Mouse (Mus musculus) stomach, postnatal 0 days (tissue): ENCODE data around the gene Rsph14.

Source experiments
- CTCF ChIP-seq: IDR thresholded peaks from 2 replicates; pipeline ENCODE4 v1.5.1; 2016; ENCODE audit warnings: antibody characterized with exemption, low read depth, mild to moderate bottlenecking, moderate library complexity
- EP300 ChIP-seq: optimal IDR thresholded peaks from 2 replicates; pipeline ENCODE3; 2016; ENCODE audit warnings: antibody characterized with exemption

DNA sequence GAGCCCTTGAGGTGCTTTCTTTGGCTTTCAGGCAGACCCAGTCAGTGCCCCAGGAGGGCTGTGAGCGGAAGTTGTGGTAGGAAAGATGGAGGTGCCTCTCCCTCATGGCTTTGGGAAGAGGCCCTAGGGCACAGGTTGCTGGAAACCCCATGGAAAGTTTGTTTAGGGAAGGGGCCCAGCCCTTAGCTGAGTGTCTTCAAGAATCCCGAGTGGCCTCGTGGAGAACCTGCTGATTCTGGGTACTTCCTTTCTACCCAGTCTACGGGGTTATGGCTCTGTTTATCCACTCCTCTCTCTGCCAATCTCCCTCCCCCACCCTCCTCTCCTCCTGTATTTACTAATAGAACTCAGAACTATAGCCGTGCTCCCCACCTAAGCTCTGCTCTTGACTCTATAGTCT, 43.3 kb upstream of the Rsph14 start:
- TF ChIP-seq EP300 (no peak), CTCF (no peak)
